Mouse (Mus musculus): ENCODE data around the gene Olfr1280. TPM values are rescaled to one million over a fixed set of nuclear protein-coding genes. Genes with fewer than 3 reads are reported as not detected.

Olfr1280 gene
- not detected in 2 replicates for total RNA-seq (2023)

DNA sequence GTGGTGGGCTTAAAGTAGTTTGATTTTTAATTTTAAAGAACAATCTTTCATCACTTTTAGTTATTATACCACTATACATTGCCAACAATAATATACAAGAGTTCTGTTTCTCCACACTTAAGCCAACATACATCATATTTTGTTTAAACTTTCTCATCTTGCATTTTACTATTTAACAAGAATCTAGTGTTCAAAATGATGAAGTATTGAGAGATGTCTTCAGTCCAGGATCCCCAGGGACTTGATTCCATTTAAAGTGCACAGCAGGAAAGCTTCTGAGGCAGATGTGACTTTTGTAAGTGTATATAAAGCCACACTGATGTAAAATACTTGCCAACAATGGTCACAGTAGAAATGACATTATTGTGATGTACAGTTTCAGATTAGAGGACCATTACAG, at the start of gene Olfr1280:
Gene Olfr1280 (plus strand): TSS at position 301 of the 400 bp plus-strand sequence.

DNA sequence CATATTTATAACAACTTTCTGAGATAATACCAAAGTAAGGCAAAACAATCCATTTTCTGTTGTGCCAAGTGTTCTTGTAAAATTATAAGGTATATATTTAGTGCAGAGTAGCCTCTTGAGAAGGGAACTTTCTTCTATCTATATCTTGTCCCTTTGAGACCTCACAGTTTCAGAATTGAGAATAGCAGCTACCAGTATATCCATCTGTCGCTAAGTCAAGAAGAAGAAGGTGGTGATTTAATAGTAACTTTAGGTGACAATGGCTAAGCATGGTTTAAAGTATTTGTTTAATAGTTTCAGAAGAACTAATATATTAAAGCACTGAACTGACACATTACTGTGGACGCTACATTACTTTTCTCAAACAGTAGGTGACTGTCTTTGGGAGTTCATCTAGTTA, 39.8 kb upstream of the Olfr1280 start, which contains the start of gene Olfr1277:
Gene Olfr1277 (minus strand): TSS at position 101 of the 400 bp plus-strand sequence.

DNA sequence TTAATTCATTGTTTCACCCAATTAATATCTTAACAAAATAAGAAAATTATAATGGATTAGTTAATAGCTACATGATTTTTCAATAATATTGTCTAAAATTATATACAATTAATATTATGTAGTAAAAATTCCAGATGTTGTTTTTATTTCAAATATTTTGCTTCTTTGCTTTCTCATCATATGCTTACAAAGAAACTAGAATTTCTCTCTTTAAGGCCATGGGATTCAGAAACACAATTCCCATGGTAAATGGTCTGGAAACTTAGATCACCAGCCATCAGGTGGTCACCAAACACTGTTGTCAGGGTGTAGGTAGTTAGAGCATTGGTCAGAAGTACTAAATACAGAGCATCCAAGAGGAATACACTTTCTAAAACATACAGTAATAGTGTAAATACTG, 24.0 kb upstream of the Olfr1280 start, which contains the start of gene Olfr1278:
Gene Olfr1278 (plus strand): TSS at position 301 of the 400 bp plus-strand sequence.

DNA sequence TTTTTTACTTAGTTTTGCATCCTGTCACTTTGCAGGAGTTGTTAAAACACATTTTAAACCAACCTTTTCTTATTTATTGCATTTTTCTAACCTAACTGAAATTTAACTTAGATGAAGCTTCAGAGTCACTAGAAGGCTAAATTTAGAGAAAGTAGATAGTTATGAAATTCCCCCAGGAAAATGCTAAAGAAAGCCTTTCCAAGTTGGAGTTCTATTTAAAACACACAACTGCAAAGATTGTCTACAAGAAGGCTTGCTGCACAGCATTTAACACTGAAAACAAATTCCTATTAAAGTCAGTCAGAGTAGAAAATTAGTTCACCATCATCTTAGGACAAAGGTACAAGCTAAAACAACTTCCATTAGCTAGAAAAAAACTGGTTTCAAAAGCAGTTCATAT, 13.4 kb upstream of the Olfr1280 start, which contains the start of gene Olfr1279:
Gene Olfr1279 (plus strand): TSS at position 262 of the 400 bp plus-strand sequence.

DNA sequence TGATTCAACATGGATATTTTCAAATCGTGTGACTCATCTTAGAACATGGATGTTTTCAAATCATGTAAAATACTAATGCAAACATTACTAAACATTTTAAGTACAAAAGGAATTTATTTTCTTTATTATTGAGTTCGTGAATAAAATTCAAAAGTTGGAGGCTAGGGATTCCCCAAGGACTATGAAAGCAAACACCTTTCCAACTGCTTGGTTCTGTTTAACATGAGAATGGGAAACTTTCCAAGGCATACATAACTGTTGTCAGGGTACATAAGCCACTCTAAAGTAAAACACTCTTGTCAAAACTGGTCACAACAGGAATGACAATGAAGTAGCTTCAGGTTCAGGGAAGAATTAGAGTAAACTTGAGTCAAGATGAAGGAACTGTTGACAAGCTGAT, 12.4 kb downstream of the Olfr1280 start, which contains the start of gene Olfr1281:
Gene Olfr1281 (plus strand): TSS at position 301 of the 400 bp plus-strand sequence.

DNA sequence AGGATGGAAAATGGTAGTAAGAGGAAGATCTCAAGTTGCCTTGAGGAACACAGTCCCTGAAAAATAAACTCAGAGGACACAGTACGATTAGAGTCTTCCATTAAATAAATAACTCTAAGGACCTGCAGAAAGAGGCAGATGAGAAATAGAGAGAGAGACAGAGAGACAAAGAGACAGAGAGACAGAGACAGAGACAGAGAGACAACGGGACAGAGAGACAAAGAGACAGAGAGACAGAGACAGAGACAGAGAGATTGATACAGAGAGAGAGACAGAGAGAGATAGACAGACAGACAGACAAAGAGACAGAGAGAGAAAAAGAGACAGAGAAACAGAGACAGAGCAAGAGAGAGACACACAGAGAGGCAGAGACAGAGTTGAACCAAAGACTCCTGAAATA, 22.2 kb downstream of the Olfr1280 start, which contains the start of gene Olfr1282:
Gene Olfr1282 (minus strand): TSS at position 101 of the 400 bp plus-strand sequence.

DNA sequence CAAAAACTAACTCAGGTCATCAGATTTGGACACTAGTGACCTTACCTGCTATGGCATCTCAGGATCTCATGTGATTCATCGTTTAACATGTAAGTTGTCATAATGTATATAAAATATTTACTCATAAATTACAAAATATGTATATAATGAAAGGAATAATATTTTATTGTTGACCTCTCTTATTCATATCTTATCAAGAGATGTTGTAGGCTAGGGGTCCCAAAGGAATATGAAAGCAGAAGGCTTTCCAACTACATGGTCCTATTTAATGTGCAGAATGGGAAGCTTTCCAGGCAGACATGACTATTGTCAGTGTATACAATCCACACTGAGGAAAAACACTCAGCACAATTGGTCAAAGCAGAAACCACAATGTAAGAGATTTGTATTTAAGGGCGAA, 52.7 kb downstream of the Olfr1280 start, which contains the start of gene Olfr1283:
Gene Olfr1283 (plus strand): TSS at position 301 of the 400 bp plus-strand sequence.

DNA sequence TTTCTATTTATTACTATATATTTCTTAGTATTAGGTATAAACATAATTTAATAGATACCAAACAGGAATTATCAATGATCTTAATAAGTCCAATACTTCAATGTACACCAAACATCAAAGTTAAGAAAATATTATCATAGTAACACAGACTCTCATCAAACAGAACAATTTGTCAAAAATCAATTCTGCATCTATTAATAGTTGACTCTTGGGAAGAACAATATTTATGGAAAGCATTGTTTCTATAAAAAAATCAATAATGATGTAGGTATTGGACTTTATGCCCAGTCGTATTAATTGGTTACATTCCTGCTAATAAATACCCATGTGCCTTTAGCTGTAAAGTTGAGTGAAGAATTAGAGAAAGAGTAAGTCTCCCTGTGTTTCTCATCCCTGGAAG, 61.4 kb downstream of the Olfr1280 start, which contains the start of gene Olfr1284:
Gene Olfr1284 (plus strand): TSS at position 301 of the 400 bp plus-strand sequence.

Other genes starting within 250 kb of the Olfr1280 start
- not detected in 2 replicates for gene Gm13941, start 208.0 kb upstream of the Olfr1280 start, total RNA-seq (2023)
- not detected in 2 replicates for gene Gm15130, start 161.1 kb upstream of the Olfr1280 start, total RNA-seq (2023)
- gene 4930430A15Rik, start 84.4 kb upstream of the Olfr1280 start, total RNA-seq (2023) = not detected in 2 replicates
- not detected in 2 replicates for gene Olfr1275, start 78.7 kb upstream of the Olfr1280 start, total RNA-seq (2023)
- gene Olfr1276, start 59.5 kb upstream of the Olfr1280 start, total RNA-seq (2023) = not detected in 2 replicates
- gene Olfr1277, start 39.9 kb upstream of the Olfr1280 start, total RNA-seq (2023) = not detected in 2 replicates
- not detected in 2 replicates for gene Olfr1278, start 23.9 kb upstream of the Olfr1280 start, total RNA-seq (2023)
- gene Olfr1279, start 13.4 kb upstream of the Olfr1280 start, total RNA-seq (2023) = not detected in 2 replicates
- gene Olfr1281, start 12.5 kb downstream of the Olfr1280 start, total RNA-seq (2023) = not detected in 2 replicates
- gene Olfr1282, start 22.1 kb downstream of the Olfr1280 start, total RNA-seq (2023) = not detected in 2 replicates
- not detected in 2 replicates for gene Olfr1283, start 52.8 kb downstream of the Olfr1280 start, total RNA-seq (2023)
- not detected in 2 replicates for gene Olfr1284, start 61.5 kb downstream of the Olfr1280 start, total RNA-seq (2023)
- gene Olfr1286, start 109.1 kb downstream of the Olfr1280 start, total RNA-seq (2023) = not detected in 2 replicates
- gene Olfr1287, start 135.1 kb downstream of the Olfr1280 start, total RNA-seq (2023) = not detected in 2 replicates
- not detected in 2 replicates for gene Olfr1288, start 160.1 kb downstream of the Olfr1280 start, total RNA-seq (2023)
- gene Olfr1289, start 166.8 kb downstream of the Olfr1280 start, total RNA-seq (2023) = not detected in 2 replicates
- not detected in 2 replicates for gene Olfr1290, start 179.8 kb downstream of the Olfr1280 start, total RNA-seq (2023)
- gene Olfr1291-ps1, start 183.2 kb downstream of the Olfr1280 start, total RNA-seq (2023) = not detected in 2 replicates
- gene Olfr1293-ps, start 211.2 kb downstream of the Olfr1280 start, total RNA-seq (2023) = not detected in 2 replicates
- gene Olfr1294, start 226.3 kb downstream of the Olfr1280 start, total RNA-seq (2023) = not detected in 2 replicates

All from neutrophil, adult 65 days (primary cell).